Mouse (Mus musculus) CH12.LX (cell line): ENCODE measurements around the gene Strada. TPM values are rescaled to one million over a fixed set of nuclear protein-coding genes. Genes with fewer than 3 reads are reported as not detected.

ENCODE experiments used
- DNase-seq: peaks from one replicate; pipeline ENCODE4 v3.0.0-alpha.2; 2013; ENCODE audit errors: extremely low read depth
- H3K27ac ChIP-seq: 2 replicates; pipeline ENCODE4 v1.5.1; 2012; ENCODE audit warnings: low read depth, mild to moderate bottlenecking, control low read depth, moderate library complexity; ENCODE audit not compliant: insufficient read depth
- H3K27me3 ChIP-seq: replicated peaks from 2 replicates; pipeline ENCODE3; 2012; ENCODE audit warnings: inconsistent platforms
- H3K36me3 ChIP-seq, 2 experiments: replicated peaks in 1 of 2; 2 replicates each; pipeline versions ENCODE3 to v1.6.1; 2012; ENCODE audit warnings: inconsistent platforms in 1 of 2, low read length in 1 of 2, mild to moderate bottlenecking in 1 of 2, mixed read lengths in 1 of 2, moderate library complexity in 1 of 2; ENCODE audit not compliant: control insufficient read depth in 1 of 2, insufficient read depth in 1 of 2
- H3K4me1 ChIP-seq, 2 experiments: 2 replicates each; pipeline ENCODE4 v1.6.1; 2012; ENCODE audit warnings: inconsistent platforms in 1 of 2, moderate library complexity in 1 of 2; ENCODE audit not compliant: insufficient read depth in 2 of 2, control insufficient read depth in 1 of 2
- H3K4me2 ChIP-seq: 2 replicates; pipeline ENCODE4 v1.6.1; 2012; ENCODE audit warnings: low read depth, mild to moderate bottlenecking, control low read depth; ENCODE audit not compliant: poor library complexity, insufficient read depth, severe bottlenecking
- H3K4me3 ChIP-seq, 3 experiments: fragments of 150-350 bp in 1 of 3; sonication (generic) in 1 of 3; replicated peaks in 1 of 3; 2 replicates each; pipeline versions ENCODE3 to v1.5.1; 2011 to 2012; ENCODE audit warnings: low read depth in 2 of 3, low read length in 2 of 3, mild to moderate bottlenecking in 2 of 3, moderate library complexity in 2 of 3, control low read depth in 1 of 3, improper control_type of control experiment in 1 of 3, inconsistent platforms in 1 of 3, mixed read lengths in 1 of 3; ENCODE audit not compliant: poor library complexity in 1 of 3
- H3K79me2 ChIP-seq: replicated peaks from 2 replicates; pipeline ENCODE4 v1.6.1; 2012; ENCODE audit warnings: mild to moderate bottlenecking, moderate library complexity; ENCODE audit not compliant: control insufficient read depth, poor library complexity, insufficient read depth, severe bottlenecking; ENCODE audit errors: extremely low read depth
- H3K9ac ChIP-seq: 2 replicates; pipeline ENCODE4 v1.6.1; 2012; ENCODE audit warnings: low read depth, mild to moderate bottlenecking, control low read depth, moderate library complexity; ENCODE audit not compliant: insufficient read depth
- H3K9me3 ChIP-seq: replicated peaks from 2 replicates; pipeline ENCODE3; 2012; ENCODE audit warnings: low read length, inconsistent platforms, mixed read lengths
- ELF1 ChIP-seq: IDR thresholded peaks from 2 replicates; pipeline ENCODE4 v1.6.1; 2014; ENCODE audit warnings: low read depth, mild to moderate bottlenecking, inconsistent platforms, low read length, improper control_type of control experiment
- JUN ChIP-seq: IDR thresholded peaks from 2 replicates; pipeline ENCODE4 v1.6.1; 2011; ENCODE audit warnings: low read depth, mild to moderate bottlenecking, low read length, improper control_type of control experiment, moderate library complexity; ENCODE audit not compliant: insufficient read depth
- KAT2A ChIP-seq: IDR thresholded peaks from 2 replicates; pipeline ENCODE4 v1.6.1; 2012; ENCODE audit warnings: low read length, improper control_type of control experiment, inconsistent platforms; ENCODE audit not compliant: insufficient replicate concordance
- MAX ChIP-seq: IDR thresholded peaks from 2 replicates; pipeline ENCODE4 v1.6.1; 2011; ENCODE audit warnings: low read length, improper control_type of control experiment
- MEF2A ChIP-seq: IDR thresholded peaks from 2 replicates; pipeline ENCODE4 v1.6.1; 2014; ENCODE audit warnings: low read depth, mild to moderate bottlenecking, inconsistent platforms, low read length, improper control_type of control experiment, borderline replicate concordance
- MXI1 ChIP-seq: IDR thresholded peaks from 2 replicates; pipeline ENCODE4 v1.6.1; 2011; ENCODE audit warnings: mild to moderate bottlenecking, low read depth, low read length, improper control_type of control experiment
- MYC ChIP-seq: IDR thresholded peaks from 2 replicates; pipeline ENCODE4 v1.6.1; 2011; ENCODE audit warnings: low read depth, mild to moderate bottlenecking, improper control_type of control experiment, low read length
- PAX5 ChIP-seq: IDR thresholded peaks from 2 replicates; pipeline ENCODE4 v1.6.1; 2012; ENCODE audit warnings: low read length, inconsistent platforms, mixed read lengths
- SIN3A ChIP-seq: IDR thresholded peaks from 2 replicates; pipeline ENCODE4 v1.6.1; 2012; ENCODE audit warnings: low read length, improper control_type of control experiment, inconsistent platforms
- TBP ChIP-seq: conservative IDR thresholded peaks from 2 replicates; pipeline ENCODE4 v1.6.1; 2011; ENCODE audit warnings: low read depth, low read length, improper control_type of control experiment
- USF1 ChIP-seq: IDR thresholded peaks from 2 replicates; pipeline ENCODE4 v1.6.1; 2014; ENCODE audit warnings: low read depth, mild to moderate bottlenecking, inconsistent platforms, low read length, improper control_type of control experiment
- ZKSCAN1 ChIP-seq: IDR thresholded peaks from 2 replicates; pipeline ENCODE4 v1.6.1; 2012; ENCODE audit warnings: low read depth, inconsistent platforms, low read length, improper control_type of control experiment, borderline replicate concordance
- dilution Hi-C: fragments of 300-500 bp; cut with MboI; formaldehyde crosslinking; loops from 2 replicates; pipeline ENCODE4 v1.14.3; 2020; ENCODE audit warnings: low sequenced_read_pairs; ENCODE audit not compliant: extremely low pct_unique_long_range_greater_than_20kb, extremely low pct_ligation_motif_present
- in situ Hi-C: fragments of 300-500 bp; cut with MboI; formaldehyde crosslinking; loops from 3 replicates; pipeline ENCODE4 v1.14.3; 2019; ENCODE audit warnings: low sequenced_read_pairs, low pct_ligation_motif_present, low pct_unique_long_range_greater_than_20kb, mixed read lengths
- polyA plus RNA-seq: library from polyadenylated mRNA; unstranded; fragments of >175 nt; gene quantifications from 2 replicates; pipeline ENCODE4 v1.2.1, GENCODE M21; 2012; ENCODE audit warnings: low read depth; ENCODE audit not compliant: insufficient read length
- total RNA-seq, 2 experiments: library from RNA; depleted of rRNA; stranded (reverse); fragments of 300-350 nt in 1 of 2; fragments of >200 nt in 1 of 2; gene quantifications; 2 replicates each; pipeline ENCODE4 v1.2.3; 2012 to 2014

Gene Strada
- total and polyA plus RNA-seq, 3 experiments: 36.8 to 51.7 (median 41.7) TPM

DNA sequence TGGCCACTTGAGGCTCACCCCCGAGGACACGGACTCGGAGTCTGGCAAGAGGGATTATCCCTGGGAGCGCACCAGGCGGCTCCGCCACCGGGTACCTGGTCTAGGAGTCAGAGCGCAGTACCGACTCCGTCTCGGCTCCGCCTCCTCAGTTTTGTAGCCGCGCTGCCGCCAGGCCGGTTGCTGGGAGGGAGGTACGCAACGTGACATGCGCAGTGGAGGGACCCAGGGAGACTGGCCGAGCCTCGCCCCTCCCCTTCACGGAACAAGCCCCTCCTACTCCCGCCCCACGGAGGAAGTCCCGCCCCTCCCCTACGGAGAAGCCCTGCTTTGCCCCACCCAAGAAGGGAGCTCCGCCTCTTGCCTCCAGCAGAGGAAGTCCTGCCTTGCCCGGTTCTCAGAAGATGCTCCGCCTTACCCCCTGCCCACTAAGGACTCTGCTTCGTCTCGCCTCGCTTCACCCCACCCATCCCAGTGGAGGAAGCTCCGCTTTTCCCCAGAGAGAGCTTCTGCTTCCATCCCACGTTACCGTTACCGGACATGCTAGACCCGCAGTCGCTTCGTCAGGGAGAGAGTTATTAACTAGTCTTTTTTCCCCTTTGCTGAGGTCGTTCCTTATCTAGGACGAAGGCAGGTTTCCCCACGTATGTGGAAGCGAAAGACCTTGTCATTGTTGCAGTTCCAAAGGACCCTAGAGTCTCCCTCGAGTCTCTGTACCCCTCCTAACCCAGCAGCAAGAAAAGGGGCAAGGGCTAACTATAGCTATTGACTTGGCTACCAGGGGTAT is 8.4 kb downstream of the Strada start (continued):
- peak; percentile 96 for TF ChIP-seq TBP

- peak overlapping the region; percentile 70 for H3K4me2 ChIP-seq
- H3K9me3 ChIP-seq: no peaks in the 10 kb centered on the region
- dilution Hi-C loops (no loop called here), in situ Hi-C loops (no loop called here)
- H3K9ac ChIP-seq: peak overlapping the region; percentile 67
- peak; percentile 84 for DNase-seq
- H3K4me1 ChIP-seq: peaks cover 3 to 41% of the 10 kb centered on the region in 2 experiments; a peak in 3 of 4 replicates
- H3K4me3 ChIP-seq: peak overlapping the region; percentile 64 to 71 (median 66)
- TF ChIP-seq ZKSCAN1: no peak
- 0 out of 2 replicates have a peak, but pooled peaks have one; percentile 31 for TF ChIP-seq MYC
- no peak for TF ChIP-seq JUN
- TF ChIP-seq MXI1: peak; percentile 85; the same call in 1 of the 2 replicates
- no peak for TF ChIP-seq MEF2A
- TF ChIP-seq ELF1: no peak
- TF ChIP-seq MAX: peak; percentile 21
- no peak for TF ChIP-seq PAX5
- TF ChIP-seq TBP: peak; percentile 55; the same call in 1 of the 2 replicates
- TF ChIP-seq SIN3A: 0 out of 2 replicates have a peak, but pooled peaks have one; percentile 43
- TF ChIP-seq, all 38 proteins: peak for 5
- H3K36me3 ChIP-seq: peaks cover 8 to 31% of the 10 kb centered on the region in 2 experiments
- 0 out of 2 replicates have a peak, but pooled peaks cover 2% of the 10 kb centered on the region for H3K79me2 ChIP-seq
- peak overlapping the region; percentile 62 for H3K27ac ChIP-seq
- no peaks in the 10 kb centered on the region for H3K27me3 ChIP-seq
Observed at GRCm38 (mm10) chr11:106192657-106193370, 9.2 kb downstream of the Strada start.

DNA sequence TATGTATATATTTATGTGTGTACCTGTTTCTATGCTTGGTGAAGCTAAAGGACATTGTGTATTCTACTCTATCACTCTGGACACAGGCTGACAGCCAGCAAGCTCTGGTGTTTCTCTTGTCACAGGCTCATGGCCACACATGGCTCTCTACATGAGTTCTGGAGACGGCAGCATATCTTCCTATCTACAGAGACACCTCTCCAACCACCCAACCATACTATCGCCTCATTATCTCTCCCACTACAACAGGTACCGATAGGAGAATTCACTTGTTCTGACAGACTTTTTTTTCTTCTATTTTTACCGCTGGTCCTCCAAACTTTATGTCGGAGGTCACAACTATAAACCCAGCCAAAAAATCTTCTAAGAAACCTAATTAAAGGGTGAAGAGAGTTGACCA is 9.7 kb downstream of the Strada start:
- H3K4me3 ChIP-seq: peak overlapping the region; percentile 64 to 71 (median 66)
- no peaks in the 10 kb centered on the region for H3K27me3 ChIP-seq
- peak overlapping the region; percentile 70 for H3K4me2 ChIP-seq
- H3K9me3 ChIP-seq: no peaks in the 10 kb centered on the region
- H3K79me2 ChIP-seq: 0 out of 2 replicates have a peak, but pooled peaks cover 2% of the 10 kb centered on the region
- 0 out of 2 replicates have a peak, but pooled peaks have one; percentile 24 for TF ChIP-seq KAT2A
- TF ChIP-seq ZKSCAN1: no peak
- 0 out of 2 replicates have a peak, but pooled peaks have one; percentile 9 for TF ChIP-seq SIN3A
- TF ChIP-seq USF1: no peak
- no peak overlapping the region for H3K27ac ChIP-seq
- dilution Hi-C loops: no loop called here
- in situ Hi-C loops: no loop called here
- H3K36me3 ChIP-seq: peaks cover 3 to 30% of the 10 kb centered on the region in 2 experiments
- H3K4me1 ChIP-seq: peaks cover 3 to 36% of the 10 kb centered on the region in 2 experiments; a peak in 3 of 4 replicates
- H3K9ac ChIP-seq: peak overlapping the region; percentile 67
- no peak for DNase-seq
